Mouse (Mus musculus): Measurements from ENCODE around the gene Ptprq. TPM values are rescaled to one million over a fixed set of nuclear protein-coding genes. Genes with fewer than 3 reads are reported as not detected.

Gene Ptprq
- total and polyA plus RNA-seq, 2 experiments from 2014 or later = 0.11 TPM; not detected in 1

GRCm38 (mm10) chr10:107583360-107583759 is 136.5 kb downstream of the Ptprq start:
- no peaks in the 10 kb centered on the region for H3K36me3 ChIP-seq (replicated peaks; ENCODE audit: control insufficient read depth, insufficient read depth, low read length)
- no peak overlapping the region for H3K4me2 ChIP-seq (ENCODE audit: low read depth, low read length)
- TF ChIP-seq CTCF (IDR thresholded peaks at IDR 0.05; ENCODE audit: low read depth) (no peak), EP300 (IDR thresholded peaks at IDR 0.05; ENCODE audit: low read depth) (no peak)
- H3K4me1 ChIP-seq (ENCODE audit: control insufficient read depth, insufficient read depth) = no peaks in the 10 kb centered on the region
- no peaks in the 10 kb centered on the region for H3K9me3 ChIP-seq (replicated peaks; ENCODE audit: control insufficient read depth, low read length)
- DNase-seq (ENCODE audit: low spot score) (no peak), ATAC-seq (ENCODE audit: insufficient read depth, low read depth) (no peak)
- no peak overlapping the region for H3K4me3 ChIP-seq (ENCODE audit: low read depth, low read length)
- 72% methylated on average over 5 of the region's 5 CpGs for WGBS
- no peak overlapping the region for H3K27ac ChIP-seq (ENCODE audit: low read depth)
- H3K9ac ChIP-seq (replicated peaks; ENCODE audit: low read depth, low read length) = no peak overlapping the region
- H3K27me3 ChIP-seq (ENCODE audit: control insufficient read depth, insufficient read depth, low read length) = no peaks in the 10 kb centered on the region

- 65% methylated on average over 3 of the region's 3 CpGs for WGBS
- TF ChIP-seq EP300 (IDR thresholded peaks at IDR 0.05; ENCODE audit: low read depth) (no peak), CTCF (IDR thresholded peaks at IDR 0.05; ENCODE audit: low read depth) (no peak)
Measured at GRCm38 (mm10) chr10:107569044-107569443, 150.8 kb downstream of the Ptprq start.

GRCm38 (mm10) chr10:107568261-107568660 is 151.6 kb downstream of the Ptprq start:
- Histone ChIP-seq H3K9ac (replicated peaks; ENCODE audit: low read depth, low read length) (no peak overlapping the region), H3K27me3 (ENCODE audit: control insufficient read depth, insufficient read depth, low read length) (no peaks in the 10 kb centered on the region), H3K27ac (ENCODE audit: low read depth) (no peak overlapping the region), H3K36me3 (replicated peaks; ENCODE audit: control insufficient read depth, insufficient read depth, low read length) (no peaks in the 10 kb centered on the region), H3K4me2 (ENCODE audit: low read depth, low read length) (no peak overlapping the region), H3K4me1 (ENCODE audit: control insufficient read depth, insufficient read depth) (no peaks in the 10 kb centered on the region), H3K4me3 (ENCODE audit: low read depth, low read length) (no peak overlapping the region), H3K9me3 (replicated peaks; ENCODE audit: control insufficient read depth, low read length) (no peaks in the 10 kb centered on the region)
- TF ChIP-seq EP300 (IDR thresholded peaks at IDR 0.05; ENCODE audit: low read depth) (no peak), CTCF (IDR thresholded peaks at IDR 0.05; ENCODE audit: low read depth) (no peak)
- no peak for ATAC-seq (ENCODE audit: insufficient read depth, low read depth)
- DNase-seq (ENCODE audit: low spot score) = no peak
- WGBS = 79% methylated on average over 4 of the region's 4 CpGs

More at GRCm38 (mm10) chr10:107569044-107569443, 150.8 kb downstream of the Ptprq start:
- Histone ChIP-seq H3K4me2 (ENCODE audit: low read depth, low read length) (no peak overlapping the region), H3K4me1 (ENCODE audit: control insufficient read depth, insufficient read depth) (no peaks in the 10 kb centered on the region), H3K9ac (replicated peaks; ENCODE audit: low read depth, low read length) (no peak overlapping the region), H3K27me3 (ENCODE audit: control insufficient read depth, insufficient read depth, low read length) (no peaks in the 10 kb centered on the region), H3K9me3 (replicated peaks; ENCODE audit: control insufficient read depth, low read length) (no peaks in the 10 kb centered on the region), H3K4me3 (ENCODE audit: low read depth, low read length) (no peak overlapping the region), H3K27ac (ENCODE audit: low read depth) (no peak overlapping the region), H3K36me3 (replicated peaks; ENCODE audit: control insufficient read depth, insufficient read depth, low read length) (no peaks in the 10 kb centered on the region)
- DNase-seq (ENCODE audit: low spot score) (no peak), ATAC-seq (ENCODE audit: insufficient read depth, low read depth) (no peak)

GRCm38 (mm10) chr10:107562875-107563274 is 157.0 kb downstream of the Ptprq start:
- Histone ChIP-seq H3K36me3 (replicated peaks; ENCODE audit: control insufficient read depth, insufficient read depth, low read length) (no peaks in the 10 kb centered on the region), H3K4me1 (ENCODE audit: control insufficient read depth, insufficient read depth) (no peaks in the 10 kb centered on the region), H3K9me3 (replicated peaks; ENCODE audit: control insufficient read depth, low read length) (no peaks in the 10 kb centered on the region), H3K9ac (replicated peaks; ENCODE audit: low read depth, low read length) (no peak overlapping the region), H3K27me3 (ENCODE audit: control insufficient read depth, insufficient read depth, low read length) (no peaks in the 10 kb centered on the region), H3K27ac (ENCODE audit: low read depth) (no peak overlapping the region), H3K4me2 (ENCODE audit: low read depth, low read length) (no peak overlapping the region), H3K4me3 (ENCODE audit: low read depth, low read length) (no peak overlapping the region)
- TF ChIP-seq CTCF (IDR thresholded peaks at IDR 0.05; ENCODE audit: low read depth) (no peak), EP300 (IDR thresholded peaks at IDR 0.05; ENCODE audit: low read depth) (no peak)
- no peak for ATAC-seq (ENCODE audit: insufficient read depth, low read depth)
- 43% methylated on average over 13 of the region's 13 CpGs for WGBS
- DNase-seq (ENCODE audit: low spot score) = no peak

GRCm38 (mm10) chr10:107560881-107561280 is 159.0 kb downstream of the Ptprq start:
- no peak for DNase-seq (ENCODE audit: low spot score)
- no peaks in the 10 kb centered on the region for H3K36me3 ChIP-seq (replicated peaks; ENCODE audit: control insufficient read depth, insufficient read depth, low read length)
- no peak overlapping the region for H3K27ac ChIP-seq (ENCODE audit: low read depth)

GRCm38 (mm10) chr10:107543026-107543425 is 176.8 kb downstream of the Ptprq start:
- Histone ChIP-seq H3K4me1 (ENCODE audit: control insufficient read depth, insufficient read depth) (no peaks in the 10 kb centered on the region), H3K36me3 (replicated peaks; ENCODE audit: control insufficient read depth, insufficient read depth, low read length) (no peaks in the 10 kb centered on the region), H3K4me2 (ENCODE audit: low read depth, low read length) (no peak overlapping the region), H3K27me3 (ENCODE audit: control insufficient read depth, insufficient read depth, low read length) (no peaks in the 10 kb centered on the region), H3K9me3 (replicated peaks; ENCODE audit: control insufficient read depth, low read length) (no peaks in the 10 kb centered on the region), H3K4me3 (ENCODE audit: low read depth, low read length) (no peak overlapping the region), H3K27ac (ENCODE audit: low read depth) (no peak overlapping the region), H3K9ac (replicated peaks; ENCODE audit: low read depth, low read length) (no peak overlapping the region)
- DNase-seq (ENCODE audit: low spot score) (no peak), ATAC-seq (ENCODE audit: insufficient read depth, low read depth) (no peak)
- WGBS = 79% methylated on average over 1 of the region's 1 CpGs
- TF ChIP-seq CTCF (IDR thresholded peaks at IDR 0.05; ENCODE audit: low read depth) (no peak), EP300 (IDR thresholded peaks at IDR 0.05; ENCODE audit: low read depth) (no peak)

More at GRCm38 (mm10) chr10:107560881-107561280, 159.0 kb downstream of the Ptprq start:
- Histone ChIP-seq H3K9ac (replicated peaks; ENCODE audit: low read depth, low read length) (no peak overlapping the region), H3K9me3 (replicated peaks; ENCODE audit: control insufficient read depth, low read length) (no peaks in the 10 kb centered on the region), H3K4me2 (ENCODE audit: low read depth, low read length) (no peak overlapping the region), H3K27me3 (ENCODE audit: control insufficient read depth, insufficient read depth, low read length) (no peaks in the 10 kb centered on the region), H3K4me1 (ENCODE audit: control insufficient read depth, insufficient read depth) (no peaks in the 10 kb centered on the region), H3K4me3 (ENCODE audit: low read depth, low read length) (no peak overlapping the region)
- TF ChIP-seq CTCF (IDR thresholded peaks at IDR 0.05; ENCODE audit: low read depth) (no peak), EP300 (IDR thresholded peaks at IDR 0.05; ENCODE audit: low read depth) (no peak)
- no peak for ATAC-seq (ENCODE audit: insufficient read depth, low read depth)
